Mouse (Mus musculus): Measurements from ENCODE around the gene Ltb4r2.

DNA sequence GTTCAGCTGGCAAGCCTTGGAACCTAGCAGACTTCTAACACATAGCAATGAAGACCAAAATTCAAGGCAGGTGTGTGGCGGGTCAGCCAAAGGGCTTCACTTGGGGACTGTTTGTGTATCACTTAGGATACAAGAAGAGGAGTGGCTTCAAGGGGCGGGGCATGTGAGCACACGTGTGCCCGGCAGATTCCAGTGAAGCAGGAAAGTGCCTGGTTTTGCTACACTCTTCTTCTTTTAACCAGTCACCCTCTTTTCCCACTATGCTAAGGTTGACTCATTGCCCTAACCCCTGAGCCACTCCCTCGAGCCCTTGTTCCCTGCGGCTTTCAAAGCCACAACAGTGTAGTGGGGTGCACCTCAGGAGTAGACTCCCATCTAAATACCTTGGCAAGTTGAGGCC lies 46.3 kb upstream of the Ltb4r2 start:
- TF ChIP-seq CTCF (IDR thresholded peaks at IDR 0.05; ENCODE audit: control insufficient read depth, insufficient read depth, insufficient replicate concordance, low read depth, low read length), result no peak
- no peak for TF ChIP-seq POLR2A (IDR thresholded peaks at IDR 0.05; ENCODE audit: control insufficient read depth, low read depth, low read length)
